Mouse (Mus musculus) right cerebral cortex, adult 18-20 months (tissue): ENCODE measurements around the gene Urgcp.
A peak's percentile ranks its signal among the peaks of the same experiment; 100 is the strongest.

Experiments used
- DNase-seq: peaks from one replicate; pipeline ENCODE4 v3.0.0; 2022; ENCODE audit warnings: mixed read lengths

The Urgcp gene

GRCm38 (mm10) chr11:5782199-5782944, 20.2 kb upstream of the Urgcp start:
- DNase-seq = no peak

DNA sequence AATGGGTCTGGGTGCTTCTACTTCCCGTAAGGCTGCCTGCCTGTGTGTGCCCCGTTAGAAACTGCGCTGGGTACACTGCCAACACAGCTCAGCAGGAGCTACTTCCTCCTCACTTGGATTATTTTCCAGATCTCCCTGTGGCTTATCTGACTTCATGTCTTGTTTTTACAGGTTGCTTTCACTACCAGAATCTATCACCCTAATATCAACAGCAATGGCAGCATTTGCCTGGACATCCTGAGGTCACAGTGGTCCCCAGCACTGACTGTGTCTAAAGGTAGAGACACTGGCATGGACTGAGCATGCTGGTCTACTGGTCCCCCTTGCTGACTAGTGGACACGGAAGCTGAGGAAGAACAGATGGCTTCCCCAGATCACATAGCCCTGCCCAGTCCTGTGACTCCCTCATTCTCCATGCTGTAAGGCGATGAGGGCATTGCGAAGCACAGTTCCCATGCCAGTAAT, 17.9 kb upstream of the Urgcp start:
- no peak for DNase-seq

DNA sequence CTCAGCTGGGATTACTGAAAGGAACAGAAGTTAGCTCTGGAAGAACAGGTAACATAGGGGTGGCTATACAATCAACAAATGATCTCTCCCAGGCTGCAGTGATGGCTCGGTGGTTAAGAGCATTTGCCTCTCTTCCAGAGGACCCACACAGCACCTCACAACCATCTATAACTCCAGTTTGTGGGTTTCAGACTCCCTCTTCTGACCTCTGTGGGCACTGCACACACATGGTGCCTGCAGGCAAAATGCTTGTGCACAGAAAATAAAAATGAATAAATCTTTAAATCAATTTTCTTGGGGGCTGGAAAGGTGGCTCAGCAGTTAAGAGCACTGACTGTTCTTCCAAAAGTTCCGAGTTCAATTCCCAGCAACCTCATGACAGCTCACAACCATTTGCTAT, 16.3 kb upstream of the Urgcp start:
- no peak for DNase-seq

DNA sequence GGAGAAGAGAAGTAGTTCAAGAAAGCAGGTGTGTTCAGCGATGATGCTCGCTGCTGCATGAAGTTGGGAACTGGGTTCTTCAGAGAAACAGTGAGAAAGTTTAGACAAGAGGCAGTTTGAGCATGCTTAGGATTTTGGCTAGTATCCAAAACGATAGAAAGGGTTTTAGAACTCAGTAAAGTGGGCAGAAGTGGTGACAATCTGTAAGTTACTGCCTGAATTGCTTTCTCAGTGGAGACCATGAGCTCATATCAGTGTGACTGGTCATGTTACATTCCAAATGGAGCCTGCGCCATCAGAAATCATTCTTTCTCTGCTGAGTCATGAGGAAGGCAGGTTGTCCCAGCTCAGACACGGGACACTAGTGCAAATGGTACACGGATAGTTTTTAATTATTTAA, 3.8 kb upstream of the Urgcp start:
- no peak for DNase-seq

GRCm38 (mm10) chr11:5762633-5762982, 432 bp upstream of the Urgcp start:
- DNase-seq = no peak

DNA sequence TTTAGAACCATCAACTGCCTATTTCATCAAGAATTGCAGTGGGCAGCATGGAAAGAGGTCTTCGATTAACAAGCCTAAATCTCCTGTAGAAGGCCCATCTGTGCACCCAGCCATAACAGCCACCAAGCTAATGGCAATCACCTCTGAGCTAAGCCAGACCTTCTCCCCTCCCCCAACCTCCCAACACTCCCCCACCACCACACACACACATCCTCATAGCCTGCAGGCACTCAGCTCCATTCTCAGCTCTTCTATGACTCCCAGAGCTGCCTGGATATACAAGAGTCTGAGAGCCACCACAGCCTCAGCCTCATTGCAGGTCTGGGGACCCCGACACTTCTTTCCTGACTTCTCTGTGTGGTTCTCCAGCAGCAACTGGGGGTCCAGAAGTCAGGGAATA, 8.4 kb downstream of the Urgcp start:
- no peak for DNase-seq

GRCm38 (mm10) chr11:5744951-5745350, 17.2 kb downstream of the Urgcp start:
- no peak for DNase-seq

DNA sequence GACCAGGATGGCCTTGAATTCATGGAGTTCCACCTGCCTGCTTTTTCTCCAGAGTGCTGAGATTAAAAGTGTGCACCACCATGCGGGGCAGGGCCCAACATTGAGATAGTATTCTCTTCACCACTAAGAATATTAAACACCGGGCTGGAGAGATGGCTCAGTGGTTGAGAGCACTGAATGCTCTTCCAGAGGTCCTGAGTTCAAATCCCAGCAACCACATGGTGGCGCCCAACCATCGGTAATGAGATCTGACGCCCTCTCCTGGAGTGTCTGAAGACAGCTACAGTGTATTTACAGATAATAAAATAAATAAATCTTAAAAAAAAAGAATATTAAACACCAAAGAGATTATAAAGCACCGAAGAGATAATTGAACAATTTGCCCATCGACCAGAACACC, 20.1 kb downstream of the Urgcp start:
- no peak for DNase-seq

- DNase-seq = peak; percentile 85
Measured at GRCm38 (mm10) chr11:5740965-5741627, 21.1 kb downstream of the Urgcp start.

DNA sequence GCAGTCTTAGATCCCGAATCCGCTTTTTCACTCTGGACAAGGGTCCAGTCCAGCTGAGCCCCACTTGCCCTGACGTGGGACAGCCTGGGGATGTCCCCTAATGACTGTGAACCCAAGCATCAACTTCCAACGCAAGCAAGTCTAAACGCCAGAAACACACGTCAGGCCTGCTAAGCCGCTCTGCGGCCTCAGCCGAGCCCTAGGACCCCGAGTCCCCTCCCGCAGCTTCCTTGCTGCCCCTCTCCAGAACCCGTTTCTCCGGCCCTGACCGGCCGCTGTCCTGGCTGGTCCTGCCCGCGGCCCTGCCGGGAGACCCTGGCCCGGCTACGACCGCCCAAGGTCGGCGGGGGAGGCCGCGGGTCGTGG, 21.6 kb downstream of the Urgcp start:
- DNase-seq = no peak

- DNase-seq = no peak
Measured at GRCm38 (mm10) chr11:5739846-5740245, 22.3 kb downstream of the Urgcp start.

- DNase-seq = no peak
Measured at GRCm38 (mm10) chr11:5738888-5739632, 23.1 kb downstream of the Urgcp start.

- DNase-seq = no peak
Measured at GRCm38 (mm10) chr11:5737137-5737536, 25.0 kb downstream of the Urgcp start.

DNA sequence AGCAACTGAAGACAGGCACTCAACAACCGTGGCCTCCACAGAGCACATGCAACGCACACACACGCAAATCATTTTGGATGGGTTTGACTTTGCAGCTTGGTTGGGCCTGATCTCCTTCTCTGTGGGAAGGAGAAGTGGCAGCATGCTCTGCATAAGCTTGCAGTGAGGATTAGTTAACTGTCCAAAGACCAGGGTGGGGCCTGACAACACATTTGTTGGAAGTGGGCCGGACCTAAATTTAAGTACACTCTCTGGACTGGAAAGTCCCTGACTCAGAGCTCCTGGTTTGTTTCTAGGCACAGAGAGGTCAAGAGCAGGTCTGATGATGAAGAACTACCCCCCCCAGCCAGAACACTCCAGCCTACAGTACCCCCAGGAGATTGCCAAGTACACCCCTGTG, 27.9 kb downstream of the Urgcp start:
- DNase-seq = no peak

- DNase-seq = no peak
Measured at GRCm38 (mm10) chr11:5732401-5732800, 29.8 kb downstream of the Urgcp start.

GRCm38 (mm10) chr11:5729582-5729981, 32.6 kb downstream of the Urgcp start:
- no peak for DNase-seq

- DNase-seq = no peak
Measured at GRCm38 (mm10) chr11:5718611-5719354, 43.4 kb downstream of the Urgcp start.

DNA sequence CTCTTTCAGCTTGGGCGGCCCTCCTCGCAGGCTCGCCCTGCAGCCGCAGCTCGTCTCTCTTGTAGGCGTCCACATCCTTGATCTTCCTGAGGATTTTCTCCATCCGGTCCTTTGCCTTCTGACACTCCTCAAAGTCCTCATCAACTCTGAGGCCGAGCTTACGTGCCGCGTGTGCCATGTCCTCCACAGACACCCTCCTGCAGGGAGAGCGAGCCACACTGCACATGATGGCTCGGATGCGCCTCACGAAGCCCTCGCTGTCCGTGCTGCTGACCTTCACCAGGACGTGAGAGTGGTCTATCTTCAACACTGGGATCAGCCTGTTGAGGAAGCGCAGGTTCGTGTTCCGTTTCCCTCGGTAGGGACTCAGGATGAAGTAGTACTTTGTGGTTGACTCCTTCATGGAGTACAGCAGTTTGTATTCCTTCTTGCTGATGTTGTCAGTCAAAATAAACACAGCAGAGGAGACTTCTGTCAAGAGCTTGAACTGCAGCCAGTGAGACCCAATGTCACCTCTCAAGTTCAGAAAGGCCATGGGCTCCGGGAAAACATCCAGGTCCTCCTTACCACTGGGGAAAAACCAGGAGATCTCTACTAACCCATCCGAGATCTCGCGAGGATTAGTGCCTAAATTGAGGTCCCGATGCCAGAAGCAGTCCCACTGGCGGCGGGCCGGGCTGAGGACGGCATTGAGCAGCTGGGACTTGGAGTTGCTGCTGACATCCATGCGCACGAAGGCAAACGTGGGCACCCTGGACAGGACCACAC, 45.1 kb downstream of the Urgcp start:
- DNase-seq = no peak

DNA sequence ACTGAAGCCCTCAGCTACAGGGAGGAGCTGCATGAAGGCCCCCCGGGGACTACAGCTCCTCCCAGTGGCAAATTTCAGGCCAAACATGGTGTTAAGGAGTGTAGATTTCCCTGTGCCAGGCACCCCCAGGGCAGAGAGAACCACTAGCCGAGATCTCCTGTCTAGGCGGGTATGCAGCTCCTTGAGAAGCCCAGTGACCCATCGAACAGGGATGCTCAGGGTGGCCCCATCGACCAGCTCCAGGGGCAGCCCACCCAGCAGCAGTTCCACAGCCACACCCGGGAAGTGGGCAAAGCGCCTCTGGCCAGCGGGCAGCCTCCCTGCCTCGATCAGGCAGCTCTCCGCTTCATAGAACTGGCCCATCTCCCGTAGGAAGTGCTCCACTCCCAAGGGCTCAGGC, 45.9 kb downstream of the Urgcp start:
- DNase-seq = no peak

- no peak for DNase-seq
Measured at GRCm38 (mm10) chr11:5715630-5716105, 46.5 kb downstream of the Urgcp start, which contains the start of gene Mrps24. TSS of gene Mrps24 (minus strand) at chr11:5715680.

GRCm38 (mm10) chr11:5715179-5715578, 47.0 kb downstream of the Urgcp start:
- DNase-seq = no peak
